Mouse (Mus musculus) liver, embryonic 16.5 days (tissue): Measurements from ENCODE around the gene Lad1. TPM values are rescaled to one million over a fixed set of nuclear protein-coding genes. Genes with fewer than 3 reads are reported as not detected.
A peak's percentile ranks its signal among the peaks of the same experiment; 100 is the strongest.

Experiments used
- ATAC-seq: fragments of 200-750 bp; cut with Nextera tagmentation; 2 replicates; pipeline ENCODE4 v1.8.0; 2017; ENCODE audit warnings: low read depth, mild to moderate bottlenecking, moderate number of reproducible peaks, moderate library complexity
- H3K27ac ChIP-seq: fragments of 300-500 bp; sonication (generic); 2 replicates; pipeline ENCODE4 v1.5.1; 2014; ENCODE audit warnings: mild to moderate bottlenecking, low read length
- H3K27me3 ChIP-seq: fragments of 300-500 bp; sonication (generic); 2 replicates; pipeline ENCODE4 v1.6.1; 2014; ENCODE audit warnings: low read depth, low read length, mixed read lengths; ENCODE audit not compliant: control insufficient read depth, insufficient read depth
- H3K36me3 ChIP-seq: fragments of 300-500 bp; sonication (generic); 2 replicates; pipeline ENCODE4 v1.6.1; 2014; ENCODE audit warnings: mild to moderate bottlenecking; ENCODE audit not compliant: control insufficient read depth, insufficient read depth
- H3K4me1 ChIP-seq: fragments of 300-500 bp; sonication (generic); 2 replicates; pipeline ENCODE4 v1.6.1; 2014; ENCODE audit warnings: low read depth, low read length, mixed read lengths; ENCODE audit not compliant: control insufficient read depth
- H3K4me2 ChIP-seq: fragments of 300-500 bp; sonication (generic); 2 replicates; pipeline ENCODE4 v1.6.1; 2014; ENCODE audit warnings: low read depth, low read length, mixed read lengths
- H3K4me3 ChIP-seq: fragments of 300-500 bp; sonication (generic); 2 replicates; pipeline ENCODE4 v1.5.1; 2014; ENCODE audit warnings: low read depth, mild to moderate bottlenecking, low read length
- H3K9ac ChIP-seq: fragments of 300-500 bp; sonication (generic); 2 replicates; pipeline ENCODE4 v1.6.1; 2014; ENCODE audit warnings: low read depth, low read length
- H3K9me3 ChIP-seq: fragments of 300-500 bp; sonication (generic); replicated peaks from 2 replicates; pipeline ENCODE4 v1.6.1; 2016; ENCODE audit warnings: low read length; ENCODE audit not compliant: control insufficient read depth
- WGBS: fragments of 180-500 bp; shearing (Covaris S2); extraction: QIAGEN DNeasy Blood & Tissue Kit; methylation state at CpG from one replicate; pipeline ENCODE4 v1.1.7; 2014; ENCODE audit not compliant: insufficient replicate concordance; 5-methylcytosine and 5-hydroxymethylcytosine counted together
- polyA plus RNA-seq: library from polyadenylated mRNA; unstranded; fragments of >200 nt; fragmentation: Nextera tagmentation; extraction: Ambion mirVana; gene quantifications from 2 replicates; pipeline ENCODE4 v1.2.1, GENCODE M21; 2015

Lad1 gene
- polyA plus RNA-seq = 0.09 and 1.5 TPM in 2 replicates

DNA sequence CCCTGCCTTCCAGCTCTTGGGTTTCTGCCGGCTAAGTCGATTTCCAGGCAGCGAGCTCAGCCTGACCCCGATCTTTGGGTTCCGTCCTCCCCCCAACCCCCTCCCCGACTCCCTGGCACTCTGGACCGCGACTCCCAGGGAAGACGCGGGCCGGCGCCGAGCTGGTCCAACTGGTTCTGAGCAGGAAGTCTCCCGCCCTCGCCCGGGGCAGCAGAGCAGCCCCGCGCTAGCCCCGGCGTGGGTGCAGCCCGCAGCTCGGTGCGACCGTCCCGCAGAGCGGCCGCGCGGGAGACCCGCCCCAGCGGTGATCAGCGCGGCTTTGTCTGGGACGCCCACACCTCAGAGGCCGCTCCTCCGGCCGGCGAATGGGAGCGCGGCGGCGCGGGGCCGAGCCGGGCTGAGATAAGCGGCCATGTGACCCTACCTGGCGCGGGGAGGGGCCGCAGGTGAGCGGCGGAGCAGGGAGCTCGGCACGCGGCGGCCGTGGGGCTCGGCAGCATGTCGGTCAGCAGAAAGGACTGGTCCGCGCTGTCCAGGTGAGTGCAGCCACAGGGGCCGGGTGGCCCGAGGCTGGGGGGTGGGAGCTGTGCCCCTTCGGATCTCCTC, at the start of gene Lad1:
TSS of gene Lad1 (plus strand) at position 118 of the 606 bp plus-strand sequence.
- Histone ChIP-seq H3K27me3 (peaks cover 40% of the 10 kb centered on the region), H3K9ac (no peak within 1 kb of the TSS; the same call in 1 of the 2 replicates), H3K27ac (no peak within 1 kb of the TSS), H3K4me3 (peak within 1 kb of the TSS; percentile 46), H3K36me3 (no peaks in the 10 kb centered on the region), H3K9me3 (no peaks in the 10 kb centered on the region), H3K4me1 (no peaks in the 10 kb centered on the region), H3K4me2 (peak within 1 kb of the TSS; percentile 62)
- WGBS = under 1% methylated on average over 63 of the region's 63 CpGs
- ATAC-seq = no peak

DNA sequence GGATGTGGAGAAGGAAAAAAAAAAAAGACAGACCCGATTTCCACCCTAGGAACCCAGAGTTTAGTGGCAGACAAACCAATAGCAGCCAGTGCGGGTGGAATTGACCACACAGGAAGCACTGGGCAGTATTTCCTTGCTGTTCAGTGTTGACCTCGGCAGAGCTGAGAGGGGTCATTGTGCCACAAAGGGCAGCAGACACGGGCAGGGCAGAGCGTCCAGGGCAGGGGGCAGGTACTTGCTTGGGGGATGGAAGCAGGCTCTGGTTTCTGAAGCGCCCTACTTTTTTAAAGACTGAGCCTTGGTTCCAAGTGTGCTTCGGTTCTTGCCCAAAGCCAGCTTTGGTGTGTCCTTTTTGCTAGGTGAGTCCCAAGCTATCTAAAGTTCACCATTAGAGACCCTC, 48.2 kb upstream of the Lad1 start:
- no peak overlapping the region for H3K9ac ChIP-seq
- ATAC-seq = no peak
- H3K27ac ChIP-seq = no peak overlapping the region
- no peak overlapping the region for H3K4me2 ChIP-seq
- no peak overlapping the region for H3K4me3 ChIP-seq
- H3K27me3 ChIP-seq = peaks cover 23% of the 10 kb centered on the region
- no peaks in the 10 kb centered on the region for H3K9me3 ChIP-seq
- H3K4me1 ChIP-seq = peaks cover 10% of the 10 kb centered on the region
- WGBS = 39% methylated on average over 7 of the region's 7 CpGs
- H3K36me3 ChIP-seq = no peaks in the 10 kb centered on the region

DNA sequence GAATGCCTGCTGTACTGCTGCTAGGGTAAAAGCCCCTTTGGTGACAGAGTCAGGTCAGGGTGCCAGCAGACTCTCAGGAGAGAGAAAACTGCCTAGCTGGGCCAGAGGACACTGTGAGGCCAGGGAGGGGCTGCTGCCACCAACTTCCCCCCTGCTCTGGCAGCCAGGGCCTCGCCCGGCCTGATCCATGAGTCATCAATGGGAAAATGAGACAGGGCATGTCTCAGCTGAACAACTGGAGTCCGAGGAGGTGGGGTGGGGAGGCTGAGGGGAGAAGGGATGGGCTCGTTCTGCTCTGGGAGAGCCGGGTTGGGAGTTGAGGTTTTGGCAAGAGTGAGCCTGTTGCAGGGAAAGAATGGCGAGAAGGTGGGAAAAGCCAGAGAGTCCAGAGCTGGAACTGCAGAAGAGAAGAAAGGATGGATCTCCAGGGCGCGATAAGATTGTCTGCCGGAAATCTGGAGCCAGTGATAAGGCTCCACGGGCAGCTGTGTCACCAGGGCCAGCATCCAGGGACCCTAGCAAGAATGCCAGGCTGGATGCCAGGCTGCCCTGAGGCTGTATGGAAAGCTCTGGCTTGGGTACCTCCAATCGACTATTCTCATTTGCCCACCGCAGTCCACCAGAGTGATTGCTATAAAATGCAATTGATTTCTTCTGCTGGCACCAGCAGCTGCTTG, 47.4 kb upstream of the Lad1 start:
- peaks cover 15% of the 10 kb centered on the region for H3K27me3 ChIP-seq
- no peak overlapping the region for H3K4me2 ChIP-seq
- no peak overlapping the region for H3K4me3 ChIP-seq
- peaks cover 7% of the 10 kb centered on the region for H3K4me1 ChIP-seq
- no peak overlapping the region for H3K9ac ChIP-seq
- WGBS = 24% methylated on average over 12 of the region's 12 CpGs
- ATAC-seq = no peak
- H3K9me3 ChIP-seq = no peaks in the 10 kb centered on the region
- no peak overlapping the region for H3K27ac ChIP-seq
- no peaks in the 10 kb centered on the region for H3K36me3 ChIP-seq

GRCm38 (mm10) chr1:135771573-135771970, 46.8 kb upstream of the Lad1 start:
- H3K27ac ChIP-seq = no peak overlapping the region
- WGBS = 59% methylated on average over 8 of the region's 8 CpGs
- peaks cover 10% of the 10 kb centered on the region for H3K27me3 ChIP-seq
- H3K4me1 ChIP-seq = peaks cover 2% of the 10 kb centered on the region
- H3K4me2 ChIP-seq = no peak overlapping the region
- H3K9ac ChIP-seq = no peak overlapping the region
- no peaks in the 10 kb centered on the region for H3K9me3 ChIP-seq
- ATAC-seq = no peak
- H3K4me3 ChIP-seq = no peak overlapping the region
- no peaks in the 10 kb centered on the region for H3K36me3 ChIP-seq

DNA sequence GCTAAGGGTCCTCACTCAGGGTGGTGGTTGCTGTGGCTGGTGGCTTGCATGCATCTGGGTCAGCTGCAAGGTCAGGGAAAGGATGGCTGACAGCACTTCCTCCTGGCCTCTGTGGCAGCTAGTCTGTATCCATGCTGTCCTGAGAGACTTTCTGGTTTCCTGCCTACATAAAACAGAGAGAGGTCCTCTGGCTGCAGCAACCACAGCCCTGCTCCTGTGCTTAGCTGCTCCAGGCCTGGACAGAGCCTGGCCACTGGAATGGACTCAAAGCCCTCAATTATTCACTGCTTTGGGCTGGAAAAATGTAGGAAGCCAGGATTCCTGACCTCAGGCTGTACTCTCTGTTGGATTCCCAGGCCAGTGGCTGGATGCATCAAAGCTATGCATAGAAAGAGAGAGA, 41.8 kb upstream of the Lad1 start:
- H3K4me1 ChIP-seq = peaks cover 2% of the 10 kb centered on the region; the same call in 1 of the 2 replicates
- no peaks in the 10 kb centered on the region for H3K36me3 ChIP-seq
- no peaks in the 10 kb centered on the region for H3K9me3 ChIP-seq
- no peak overlapping the region for H3K4me3 ChIP-seq
- H3K27me3 ChIP-seq = no peaks in the 10 kb centered on the region
- no peak overlapping the region for H3K9ac ChIP-seq
- H3K4me2 ChIP-seq = no peak overlapping the region
- no peak for ATAC-seq
- no peak overlapping the region for H3K27ac ChIP-seq

- WGBS = 70% methylated on average over 1 of the region's 1 CpGs
Observed at GRCm38 (mm10) chr1:135777046-135777445, 41.4 kb upstream of the Lad1 start.

DNA sequence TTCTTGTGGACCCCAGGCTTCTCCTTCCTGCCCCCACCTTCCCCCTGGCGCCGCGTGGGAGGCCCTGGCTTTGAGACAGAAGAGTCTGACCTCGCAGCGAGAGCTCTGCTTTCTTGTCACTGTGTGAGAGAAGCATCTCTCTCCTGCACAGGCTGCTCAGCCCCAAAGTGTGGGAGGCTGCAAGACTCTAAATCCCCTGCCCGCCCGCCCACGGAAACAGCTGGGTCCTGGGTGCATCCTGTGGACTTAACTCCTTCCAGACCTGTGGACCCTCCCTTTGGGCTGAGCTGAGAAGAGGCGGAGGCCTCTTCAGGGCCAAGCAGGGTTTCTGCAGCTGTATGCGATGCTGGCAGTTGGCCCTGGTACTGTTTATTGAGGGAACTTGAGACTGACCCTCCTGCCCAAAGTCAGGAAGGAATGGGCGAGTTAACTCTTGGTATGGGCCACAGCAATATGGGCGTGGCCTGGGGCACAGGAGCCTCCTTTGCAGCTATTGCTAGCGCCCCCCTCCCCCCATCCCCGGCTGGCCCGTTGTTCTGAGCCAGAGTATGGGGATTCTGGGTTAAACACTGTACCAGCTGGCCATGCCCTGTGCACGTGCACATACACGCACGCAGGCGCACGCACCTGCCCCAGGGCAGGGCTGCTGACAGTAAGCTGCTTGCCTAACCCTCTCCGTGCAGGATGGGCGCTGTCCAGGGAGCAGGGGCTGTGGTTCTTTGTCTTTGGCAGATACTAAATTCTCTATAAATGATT, 39.4 kb upstream of the Lad1 start, which contains the start of gene Tnni1:
TSS of gene Tnni1 (plus strand) at position 655 of the 756 bp plus-strand sequence.
- Histone ChIP-seq H3K9ac (no peak within 1 kb of the TSS), H3K4me2 (no peak within 1 kb of the TSS), H3K9me3 (no peaks in the 10 kb centered on the region), H3K36me3 (no peaks in the 10 kb centered on the region), H3K27me3 (no peaks in the 10 kb centered on the region), H3K27ac (no peak within 1 kb of the TSS), H3K4me3 (no peak within 1 kb of the TSS), H3K4me1 (peaks cover 2% of the 10 kb centered on the region; the same call in 1 of the 2 replicates)
- ATAC-seq = no peak
- 19% methylated on average over 22 of the region's 22 CpGs for WGBS

More at GRCm38 (mm10) chr1:135777046-135777445, 41.4 kb upstream of the Lad1 start:
- H3K9ac ChIP-seq = no peak overlapping the region
- no peak overlapping the region for H3K4me3 ChIP-seq
- peaks cover 2% of the 10 kb centered on the region; the same call in 1 of the 2 replicates for H3K4me1 ChIP-seq
- H3K4me2 ChIP-seq = no peak overlapping the region
- no peak for ATAC-seq
- H3K36me3 ChIP-seq = no peaks in the 10 kb centered on the region
- no peaks in the 10 kb centered on the region for H3K27me3 ChIP-seq
- H3K27ac ChIP-seq = no peak overlapping the region
- no peaks in the 10 kb centered on the region for H3K9me3 ChIP-seq

DNA sequence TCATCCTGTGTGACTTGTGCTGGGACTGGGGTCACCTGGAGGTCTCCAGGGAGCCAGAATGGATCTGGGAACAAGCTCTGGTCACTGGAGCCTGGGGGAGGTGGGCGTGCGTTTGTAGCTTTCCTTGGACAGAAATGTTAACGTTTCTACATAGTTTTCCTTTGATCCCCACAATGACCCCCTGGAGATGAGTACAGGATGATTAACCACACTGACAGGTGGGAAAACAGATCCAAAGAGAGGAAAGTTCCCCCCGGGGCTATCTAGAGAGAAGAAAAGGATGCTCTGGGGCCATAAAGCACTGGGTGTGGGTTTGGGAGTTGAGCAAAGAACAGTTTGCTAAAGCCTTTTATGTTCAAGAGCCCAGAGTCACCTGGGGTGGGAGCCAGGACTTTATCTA, 37.7 kb upstream of the Lad1 start:
- H3K4me2 ChIP-seq = no peak overlapping the region
- H3K9ac ChIP-seq = no peak overlapping the region
- no peaks in the 10 kb centered on the region for H3K9me3 ChIP-seq
- H3K4me1 ChIP-seq = peaks cover 2% of the 10 kb centered on the region; the same call in 1 of the 2 replicates
- WGBS = 57% methylated on average over 4 of the region's 4 CpGs
- no peak overlapping the region for H3K27ac ChIP-seq
- no peaks in the 10 kb centered on the region for H3K36me3 ChIP-seq
- no peak overlapping the region for H3K4me3 ChIP-seq
- H3K27me3 ChIP-seq = no peaks in the 10 kb centered on the region
- no peak for ATAC-seq
